Mouse (Mus musculus) embryonic facial prominence, embryonic 15.5 days (tissue): Measurements from ENCODE around the gene Mast3. TPM values are rescaled to one million over a fixed set of nuclear protein-coding genes. Genes with fewer than 3 reads are reported as not detected.

Source experiments
- ATAC-seq: fragments of 200-750 bp; cut with Nextera tagmentation; 2 replicates; pipeline ENCODE4 v1.8.0; 2017; ENCODE audit warnings: low read depth, moderate TSS enrichment; ENCODE audit not compliant: insufficient number of reproducible peaks, low FRiP score, low TSS enrichment
- H3K27ac ChIP-seq: fragments of 300-500 bp; sonication (generic); replicated peaks from 2 replicates; pipeline ENCODE4 v1.5.1; 2015; ENCODE audit warnings: mild to moderate bottlenecking, inconsistent platforms
- H3K27me3 ChIP-seq: fragments of 300-500 bp; sonication (generic); 2 replicates; pipeline ENCODE4 v1.6.1; 2015; ENCODE audit warnings: inconsistent platforms
- H3K36me3 ChIP-seq: fragments of 300-500 bp; sonication (generic); 2 replicates; pipeline ENCODE4 v1.6.1; 2015; ENCODE audit warnings: mild to moderate bottlenecking, inconsistent platforms
- H3K4me1 ChIP-seq: fragments of 300-500 bp; sonication (generic); 2 replicates; pipeline ENCODE4 v1.6.1; 2015; ENCODE audit warnings: inconsistent platforms
- H3K4me2 ChIP-seq: fragments of 300-500 bp; sonication (generic); replicated peaks from 2 replicates; pipeline ENCODE4 v1.6.1; 2015; ENCODE audit warnings: mild to moderate bottlenecking, inconsistent platforms
- H3K4me3 ChIP-seq: fragments of 300-500 bp; sonication (generic); replicated peaks from 2 replicates; pipeline ENCODE4 v1.5.1; 2015; ENCODE audit warnings: mild to moderate bottlenecking, inconsistent platforms
- H3K9ac ChIP-seq: fragments of 300-500 bp; sonication (generic); 2 replicates; pipeline ENCODE4 v1.6.1; 2015; ENCODE audit warnings: inconsistent platforms
- H3K9me3 ChIP-seq: fragments of 300-500 bp; sonication (generic); replicated peaks from 2 replicates; pipeline ENCODE4 v1.6.1; 2016; ENCODE audit warnings: inconsistent platforms
- WGBS: fragments of 180-500 bp; shearing (Covaris S2); methylation state at CpG from one replicate; pipeline ENCODE4 v1.1.7; 2015; 5-methylcytosine and 5-hydroxymethylcytosine counted together
- polyA plus RNA-seq: library from polyadenylated mRNA; unstranded; fragments of >200 nt; fragmentation: Nextera tagmentation; extraction: Ambion mirVana; gene quantifications from 2 replicates; pipeline ENCODE4 v1.2.1, GENCODE M21; 2015

Gene Mast3
- polyA plus RNA-seq, 1 experiment from 2014 or later = 20.2 TPM

DNA sequence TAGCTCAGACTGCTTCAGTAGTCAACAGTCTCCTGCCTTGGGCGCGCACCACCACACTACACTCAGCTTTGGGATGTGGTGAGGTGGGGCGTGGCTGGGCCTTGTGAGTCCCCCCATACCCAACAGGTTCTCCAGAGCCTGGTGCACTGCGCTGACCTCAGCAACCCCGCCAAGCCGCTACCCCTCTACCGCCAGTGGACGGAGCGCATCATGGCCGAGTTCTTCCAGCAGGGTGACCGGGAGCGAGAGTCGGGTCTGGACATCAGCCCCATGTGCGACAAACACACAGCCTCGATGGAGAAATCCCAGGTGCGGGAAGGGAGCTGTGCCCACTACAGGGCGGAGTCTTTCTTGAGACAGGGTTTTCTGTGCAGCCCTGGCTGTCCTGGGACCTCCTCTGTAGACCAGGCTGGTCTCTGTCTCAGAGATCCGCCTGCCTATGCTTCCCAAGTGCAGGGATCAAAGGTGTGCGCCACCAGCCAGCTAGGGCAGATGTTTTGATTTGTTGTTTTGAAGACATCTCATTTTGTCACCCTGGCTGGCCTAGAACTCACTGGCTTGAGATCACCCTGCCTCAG is 55.7 kb downstream of the Mast3 start:
- Histone ChIP-seq H3K9ac (no peak overlapping the region), H3K4me3 (no peak overlapping the region), H3K4me2 (no peak overlapping the region), H3K4me1 (peaks cover 23% of the 10 kb centered on the region), H3K9me3 (no peaks in the 10 kb centered on the region), H3K36me3 (no peaks in the 10 kb centered on the region), H3K27me3 (peaks cover 48% of the 10 kb centered on the region), H3K27ac (no peak overlapping the region)
- WGBS = 74% methylated on average over 19 of the region's 19 CpGs
- no peak for ATAC-seq

DNA sequence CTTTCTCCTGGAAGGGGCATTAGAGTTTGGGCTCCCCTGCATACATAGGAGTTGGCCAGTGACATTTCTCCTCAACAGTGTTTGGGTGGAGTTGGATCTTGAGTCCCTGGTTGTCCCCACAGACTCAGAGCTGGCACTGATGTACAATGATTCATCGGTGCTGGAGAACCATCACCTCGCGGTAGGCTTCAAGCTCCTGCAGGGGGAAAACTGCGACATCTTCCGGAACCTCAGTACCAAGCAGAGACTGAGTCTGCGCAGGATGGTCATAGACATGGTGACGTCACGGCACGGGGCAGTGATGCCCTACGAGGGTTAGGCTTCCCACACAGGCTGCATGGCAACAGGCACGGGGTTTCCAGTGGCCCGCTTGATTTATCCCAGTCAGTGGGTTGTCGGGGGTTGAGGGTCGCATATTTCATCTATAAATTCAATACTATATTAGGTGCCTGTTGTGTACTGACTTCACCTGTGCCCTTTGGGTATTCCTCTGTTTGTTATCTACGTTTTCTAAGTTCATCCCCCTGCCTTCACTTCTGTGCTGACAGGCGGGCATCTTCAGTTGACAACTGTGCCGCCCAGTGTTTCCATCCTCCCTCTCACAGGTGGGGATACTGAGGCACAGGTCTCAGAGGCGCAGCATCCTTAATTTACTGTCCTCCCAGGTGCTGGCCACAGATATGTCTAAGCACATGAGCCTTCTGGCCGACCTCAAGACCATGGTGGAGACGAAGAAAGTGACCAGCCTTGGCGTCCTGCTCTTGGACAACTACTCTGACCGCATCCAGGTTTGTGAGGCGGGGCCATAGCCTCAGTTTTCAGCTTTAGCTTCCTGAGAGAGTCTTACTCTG is 56.4 kb downstream of the Mast3 start:
- 83% methylated on average over 23 of the region's 23 CpGs for WGBS
- Histone ChIP-seq H3K9ac (no peak overlapping the region), H3K4me2 (no peak overlapping the region), H3K27me3 (peaks cover 55% of the 10 kb centered on the region), H3K27ac (no peak overlapping the region), H3K4me3 (no peak overlapping the region), H3K4me1 (peaks cover 23% of the 10 kb centered on the region), H3K36me3 (no peaks in the 10 kb centered on the region), H3K9me3 (no peaks in the 10 kb centered on the region)
- no peak for ATAC-seq

DNA sequence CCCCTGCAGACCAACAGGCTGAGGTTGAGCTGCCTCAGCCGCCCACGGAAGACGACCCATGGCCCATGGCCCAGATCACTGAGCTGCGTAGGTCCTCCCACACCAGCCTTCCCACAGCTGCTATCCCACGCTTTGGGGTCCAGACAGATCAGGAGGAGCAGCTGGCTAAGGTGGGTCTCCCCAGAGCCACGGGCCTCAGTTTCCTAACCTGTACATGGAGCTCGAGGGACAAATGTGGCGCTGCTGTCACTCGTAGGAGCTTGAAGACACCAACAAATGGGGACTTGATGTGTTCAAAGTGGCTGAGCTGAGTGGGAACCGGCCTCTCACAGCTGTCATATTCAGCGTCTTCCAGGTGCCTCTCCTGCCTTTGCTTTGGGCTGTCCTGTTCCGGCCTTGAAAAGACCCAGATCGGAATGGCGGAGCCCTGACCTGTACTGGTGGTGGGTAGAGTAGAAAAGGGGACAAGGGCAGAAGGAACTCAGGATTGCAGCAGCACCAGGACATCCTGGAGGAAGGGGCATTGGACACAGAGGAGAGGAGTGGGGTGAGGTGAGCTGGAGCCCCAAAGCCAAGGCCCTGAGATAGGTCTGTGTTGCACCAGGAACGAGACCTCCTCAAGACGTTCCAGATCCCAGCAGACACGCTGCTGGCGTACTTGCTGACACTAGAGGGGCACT is 57.5 kb downstream of the Mast3 start:
- 83% methylated on average over 18 of the region's 18 CpGs for WGBS
- no peaks in the 10 kb centered on the region for H3K36me3 ChIP-seq
- no peak overlapping the region for H3K27ac ChIP-seq
- no peak for ATAC-seq
- peaks cover 66% of the 10 kb centered on the region for H3K27me3 ChIP-seq
- peaks cover 20% of the 10 kb centered on the region for H3K4me1 ChIP-seq
- no peak overlapping the region for H3K4me3 ChIP-seq
- H3K9ac ChIP-seq = no peak overlapping the region
- H3K9me3 ChIP-seq = no peaks in the 10 kb centered on the region
- H3K4me2 ChIP-seq = no peak overlapping the region

DNA sequence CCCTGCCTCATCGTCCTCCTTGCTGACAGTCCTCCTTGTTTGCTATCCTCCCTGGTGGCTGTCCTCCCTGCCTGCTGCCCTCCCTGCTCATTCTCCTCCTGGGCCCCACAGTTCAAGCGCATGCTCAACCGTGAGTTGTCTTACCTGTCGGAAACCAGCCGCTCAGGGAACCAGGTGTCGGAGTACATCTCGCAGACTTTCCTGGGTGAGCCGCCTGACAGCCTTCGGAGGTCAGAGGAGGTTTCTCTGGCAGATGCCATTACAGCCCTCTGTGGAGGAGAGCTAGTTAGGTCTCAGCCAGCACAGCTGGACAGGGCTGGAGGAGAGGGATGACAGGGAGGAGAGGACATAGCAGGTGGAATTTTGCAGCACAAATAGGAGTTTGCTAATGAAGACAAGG is 58.2 kb downstream of the Mast3 start:
- no peaks in the 10 kb centered on the region for H3K36me3 ChIP-seq
- peaks cover 73% of the 10 kb centered on the region for H3K27me3 ChIP-seq
- H3K27ac ChIP-seq = no peak overlapping the region
- H3K4me1 ChIP-seq = peaks cover 17% of the 10 kb centered on the region
- 54% methylated on average over 9 of the region's 9 CpGs for WGBS
- no peak overlapping the region for H3K9ac ChIP-seq
- no peak for ATAC-seq
- H3K4me2 ChIP-seq = no peak overlapping the region
- H3K4me3 ChIP-seq = no peak overlapping the region
- H3K9me3 ChIP-seq = no peaks in the 10 kb centered on the region

DNA sequence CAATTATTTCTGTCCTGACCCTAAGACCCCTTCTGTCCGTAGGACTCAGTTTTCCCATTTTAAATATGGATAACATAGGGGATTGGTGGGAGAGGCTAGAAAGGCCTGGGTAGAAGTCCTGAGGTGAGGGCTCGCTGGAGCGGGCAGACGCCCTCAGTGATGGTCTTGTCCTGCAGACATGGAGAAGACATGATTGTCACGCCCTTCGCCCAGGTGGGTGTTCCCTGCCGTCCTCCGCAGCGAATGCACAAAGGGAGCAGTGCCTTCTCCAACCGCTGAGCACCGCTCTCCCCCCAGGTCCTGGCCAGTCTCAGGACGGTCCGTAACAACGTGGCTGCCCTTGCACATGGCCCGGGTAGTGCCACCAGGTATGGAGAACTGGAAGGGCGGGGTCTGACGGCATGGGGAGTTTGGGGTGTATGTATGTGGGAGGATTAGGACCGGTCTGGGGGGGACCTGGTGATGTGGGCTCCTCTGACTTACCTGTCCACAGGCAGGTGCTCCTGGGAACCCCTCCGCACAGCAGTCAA is 59.1 kb downstream of the Mast3 start:
- Histone ChIP-seq H3K27me3 (peaks cover 81% of the 10 kb centered on the region), H3K4me1 (peaks cover 17% of the 10 kb centered on the region), H3K36me3 (no peaks in the 10 kb centered on the region), H3K27ac (no peak overlapping the region), H3K9me3 (no peaks in the 10 kb centered on the region), H3K4me2 (no peak overlapping the region), H3K9ac (no peak overlapping the region), H3K4me3 (no peak overlapping the region)
- ATAC-seq = no peak
- WGBS = 61% methylated on average over 19 of the region's 19 CpGs

DNA sequence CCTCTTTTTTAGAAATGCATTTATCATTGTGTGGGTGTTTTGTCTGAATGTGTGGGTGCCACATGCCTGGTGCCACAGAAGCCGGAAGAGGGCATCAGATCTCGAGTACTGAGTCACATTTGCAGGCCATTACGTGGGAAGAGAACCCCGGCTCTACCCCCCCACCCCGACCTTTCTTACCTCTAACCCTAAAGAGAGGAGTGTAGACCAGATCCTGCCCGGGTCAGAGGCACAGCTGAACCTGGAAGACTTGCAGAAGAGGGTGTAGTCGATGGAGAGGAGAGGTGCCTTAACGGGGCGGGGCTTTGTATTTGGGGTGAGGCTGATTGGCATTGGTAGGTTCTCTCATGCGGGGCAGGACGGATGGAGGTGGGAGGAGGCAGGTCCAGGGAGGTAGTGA is 60.0 kb downstream of the Mast3 start:
- H3K4me1 ChIP-seq = peaks cover 17% of the 10 kb centered on the region
- 48% methylated on average over 11 of the region's 11 CpGs for WGBS
- H3K27ac ChIP-seq = no peak overlapping the region
- H3K4me2 ChIP-seq = no peak overlapping the region
- H3K9ac ChIP-seq = no peak overlapping the region
- H3K36me3 ChIP-seq = no peaks in the 10 kb centered on the region
- ATAC-seq = no peak
- H3K4me3 ChIP-seq = no peak overlapping the region
- H3K9me3 ChIP-seq = no peaks in the 10 kb centered on the region
- peaks cover 89% of the 10 kb centered on the region for H3K27me3 ChIP-seq

DNA sequence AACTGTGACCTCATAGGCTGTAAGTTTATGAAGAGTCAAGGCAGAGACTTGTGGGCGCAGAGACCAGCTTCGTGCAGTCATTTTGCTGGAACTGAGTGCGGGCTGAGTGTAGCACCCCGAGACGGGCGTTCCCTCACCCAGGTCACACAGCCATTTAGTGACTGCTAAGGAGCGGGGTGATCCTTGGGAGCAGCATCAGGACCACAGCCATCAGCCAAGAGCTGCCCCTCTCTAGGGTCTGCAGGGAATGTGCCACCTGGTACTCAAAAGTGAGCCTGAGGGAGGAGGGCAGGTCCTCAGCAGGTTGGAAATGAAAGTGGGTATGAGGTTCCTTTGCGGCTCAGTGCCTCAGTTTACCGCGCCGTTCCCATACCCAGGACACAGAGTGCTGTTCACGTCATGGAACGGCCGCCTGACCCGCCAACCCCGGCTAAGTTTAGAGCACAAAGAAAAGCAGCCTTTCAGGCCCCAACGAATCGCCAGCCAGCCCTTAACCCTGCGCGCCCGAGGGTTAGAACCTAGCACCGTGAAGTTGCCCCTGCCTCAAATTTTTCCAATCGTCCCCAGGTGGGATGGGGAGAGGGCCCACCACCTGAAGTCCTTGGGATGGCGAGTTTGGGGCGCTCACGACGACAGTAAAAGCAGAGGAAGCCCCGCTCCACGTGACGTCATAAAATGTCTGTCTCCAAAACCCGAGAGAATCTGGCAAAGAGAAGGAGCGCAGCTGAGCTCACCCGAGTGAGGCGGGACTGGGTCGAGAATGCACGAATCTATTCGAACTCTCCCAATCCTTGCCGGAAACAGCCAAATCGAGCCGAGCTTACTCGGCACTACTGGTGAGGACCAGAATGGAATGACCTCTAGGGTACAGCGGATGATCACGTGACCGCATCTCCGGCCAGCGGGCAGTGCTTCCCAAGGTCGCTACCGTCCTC is 60.9 kb downstream of the Mast3 start:
- Histone ChIP-seq H3K9me3 (no peaks in the 10 kb centered on the region), H3K4me3 (peak overlapping the region; percentile 37), H3K4me1 (peaks cover 17% of the 10 kb centered on the region), H3K9ac (no peak overlapping the region), H3K27me3 (peaks cover 87% of the 10 kb centered on the region), H3K36me3 (no peaks in the 10 kb centered on the region), H3K27ac (no peak overlapping the region), H3K4me2 (peak overlapping the region; percentile 49)
- WGBS = 5% methylated on average over 48 of the region's 48 CpGs
- no peak for ATAC-seq

DNA sequence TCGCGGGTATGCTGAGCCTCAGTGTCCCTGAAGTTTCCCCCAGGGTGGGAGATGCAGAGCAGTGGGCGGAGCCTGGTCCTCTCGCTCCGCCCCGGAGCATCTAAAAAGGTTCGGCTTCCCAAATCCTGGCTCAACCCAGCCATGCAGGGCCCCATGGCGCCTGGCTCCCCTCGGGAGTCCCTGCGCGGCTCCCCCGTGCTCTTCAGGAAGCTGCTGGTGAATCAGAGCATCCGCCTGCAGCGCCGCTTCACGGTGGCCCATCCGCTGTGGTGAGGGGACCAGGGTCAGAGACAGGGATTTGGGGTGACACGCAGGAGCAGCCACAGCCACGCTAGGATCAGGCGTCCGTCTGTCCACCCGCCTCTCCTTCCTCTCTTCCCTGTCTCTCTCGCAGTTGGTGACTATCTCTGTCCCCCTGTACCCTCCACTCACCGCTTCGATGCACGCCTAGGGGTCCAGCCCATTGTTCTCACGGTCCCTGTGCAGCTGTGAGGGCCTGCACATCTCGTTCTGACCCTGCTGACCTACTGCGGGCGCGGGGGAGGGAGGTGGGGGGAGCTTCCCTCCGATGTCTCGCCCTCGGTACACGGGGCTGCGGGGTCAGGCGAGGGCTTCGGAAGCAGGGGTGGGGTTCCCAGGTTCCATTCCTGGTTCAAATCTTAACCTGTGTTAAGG is 61.7 kb downstream of the Mast3 start:
- H3K4me2 ChIP-seq = peak overlapping the region; percentile 49
- 5% methylated on average over 38 of the region's 38 CpGs for WGBS

DNA sequence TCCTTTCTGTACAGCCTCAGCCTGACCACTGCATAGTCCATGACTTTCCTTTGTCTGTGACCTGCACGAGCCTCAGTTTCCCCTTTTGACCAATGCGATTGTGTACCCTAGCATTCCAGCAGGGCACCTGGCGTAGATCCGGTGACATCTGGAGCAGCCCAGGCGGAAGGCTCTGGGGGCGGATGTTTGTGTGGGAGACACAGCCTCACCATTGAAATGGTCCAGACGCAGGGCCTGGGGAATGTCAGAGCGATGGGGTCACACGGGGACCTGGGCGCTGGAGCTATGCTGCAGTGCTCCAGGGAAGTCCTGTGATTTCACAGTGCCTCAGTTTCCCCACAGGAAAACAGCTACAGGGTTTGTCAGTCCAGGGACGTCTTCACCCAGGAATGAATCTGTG is 62.7 kb downstream of the Mast3 start:
- no peaks in the 10 kb centered on the region for H3K36me3 ChIP-seq
- peaks cover 77% of the 10 kb centered on the region for H3K27me3 ChIP-seq
- no peak overlapping the region for H3K4me2 ChIP-seq
- H3K4me1 ChIP-seq = peaks cover 17% of the 10 kb centered on the region
- ATAC-seq = no peak
- H3K9ac ChIP-seq = no peak overlapping the region
- 63% methylated on average over 11 of the region's 11 CpGs for WGBS
- H3K9me3 ChIP-seq = no peaks in the 10 kb centered on the region
- no peak overlapping the region for H3K27ac ChIP-seq
- no peak overlapping the region for H3K4me3 ChIP-seq

More for the DNA sequence above, 61.7 kb downstream of the Mast3 start:
- H3K4me3 ChIP-seq = peak overlapping the region; percentile 37; the same call in 1 of the 2 replicates
- no peaks in the 10 kb centered on the region for H3K9me3 ChIP-seq
- H3K9ac ChIP-seq = no peak overlapping the region
- H3K36me3 ChIP-seq = no peaks in the 10 kb centered on the region
- H3K27me3 ChIP-seq = peaks cover 83% of the 10 kb centered on the region
- peaks cover 17% of the 10 kb centered on the region for H3K4me1 ChIP-seq
- no peak overlapping the region for H3K27ac ChIP-seq
- ATAC-seq = no peak

DNA sequence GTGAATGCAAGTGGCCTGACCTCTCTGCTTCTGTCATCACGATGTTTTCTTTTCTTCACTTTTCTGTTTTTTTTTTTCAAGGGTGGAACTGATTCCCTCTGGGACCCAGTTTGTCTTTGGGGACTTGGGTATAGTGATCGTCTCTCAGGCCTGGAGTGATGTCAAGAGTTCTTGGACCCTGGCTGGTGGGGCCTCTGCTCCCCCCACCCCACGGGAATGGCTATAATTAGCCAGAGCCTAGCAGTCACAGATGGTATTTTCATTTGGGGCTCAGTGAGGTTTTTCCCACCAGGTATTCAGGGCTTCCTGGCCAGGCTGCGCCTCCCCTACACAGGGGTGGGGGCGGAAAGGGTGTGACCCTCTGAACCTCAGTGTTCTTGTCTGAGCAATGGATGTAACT is 63.2 kb downstream of the Mast3 start:
- ATAC-seq = no peak
- no peak overlapping the region for H3K27ac ChIP-seq

More for the DNA sequence above, 63.2 kb downstream of the Mast3 start:
- Histone ChIP-seq H3K4me1 (peaks cover 17% of the 10 kb centered on the region), H3K36me3 (no peaks in the 10 kb centered on the region), H3K9me3 (no peaks in the 10 kb centered on the region), H3K4me2 (no peak overlapping the region), H3K27me3 (peaks cover 72% of the 10 kb centered on the region), H3K9ac (no peak overlapping the region), H3K4me3 (no peak overlapping the region)
- 50% methylated on average over 5 of the region's 5 CpGs for whole genome bisulfite sequencing
